Mouse (Mus musculus) heart, embryonic 14.5 days (tissue): ENCODE data around the gene Kif1b. TPM values are rescaled to one million over a fixed set of nuclear protein-coding genes. Genes with fewer than 3 reads are reported as not detected.
"Not testable (repeated sequence)": the region's sequence is repeated elsewhere in the genome, so short reads cannot be mapped to it uniquely, and the experiment has no call there.

ENCODE experiments used
- ATAC-seq: fragments of 200-750 bp; cut with Nextera tagmentation; 2 replicates; pipeline ENCODE4 v1.8.0; 2017; ENCODE audit warnings: low read depth, moderate TSS enrichment; ENCODE audit not compliant: insufficient number of reproducible peaks, insufficient read depth, low FRiP score
- H3K27ac ChIP-seq, 2 experiments: fragments of 200-500 bp in 1 of 2; fragments of 300-500 bp in 1 of 2; sonication (generic) in 1 of 2; replicated peaks in 1 of 2; 2 replicates each; pipeline ENCODE4 v1.5.1; 2012 to 2014; ENCODE audit warnings: low read depth in 2 of 2, low read length in 2 of 2, control low read depth in 1 of 2, mild to moderate bottlenecking in 1 of 2, mixed read lengths in 1 of 2; ENCODE audit not compliant: control insufficient read depth in 1 of 2, insufficient read depth in 1 of 2
- H3K27me3 ChIP-seq: fragments of 300-500 bp; sonication (generic); 2 replicates; pipeline ENCODE4 v1.6.1; 2014; ENCODE audit warnings: mild to moderate bottlenecking, low read length, control low read depth; ENCODE audit not compliant: control insufficient read depth, insufficient read depth
- H3K36me3 ChIP-seq: fragments of 300-500 bp; sonication (generic); 2 replicates; pipeline ENCODE4 v1.6.1; 2014; ENCODE audit warnings: mild to moderate bottlenecking, control low read depth, low read length, mixed read lengths; ENCODE audit not compliant: control insufficient read depth, insufficient read depth
- H3K4me1 ChIP-seq, 2 experiments: fragments of 200-500 bp in 1 of 2; fragments of 300-500 bp in 1 of 2; sonication (generic) in 1 of 2; 2 replicates each; pipeline ENCODE4 v1.6.1; 2012 to 2014; ENCODE audit warnings: low read length in 2 of 2, control low read depth in 1 of 2, mixed read lengths in 1 of 2; ENCODE audit not compliant: control insufficient read depth in 2 of 2, insufficient read depth in 2 of 2
- H3K4me2 ChIP-seq: fragments of 300-500 bp; sonication (generic); 2 replicates; pipeline ENCODE4 v1.6.1; 2014; ENCODE audit warnings: mild to moderate bottlenecking, low read length
- H3K4me3 ChIP-seq, 2 experiments: fragments of 200-500 bp in 1 of 2; fragments of 300-500 bp in 1 of 2; sonication (generic) in 1 of 2; 2 replicates each; pipeline ENCODE4 v1.5.1; 2012 to 2014; ENCODE audit warnings: low read length in 2 of 2, mild to moderate bottlenecking in 2 of 2, control low read depth in 1 of 2, low read depth in 1 of 2, moderate library complexity in 1 of 2; ENCODE audit not compliant: control insufficient read depth in 1 of 2, insufficient read depth in 1 of 2
- H3K9ac ChIP-seq: fragments of 300-500 bp; sonication (generic); 2 replicates; pipeline ENCODE4 v1.6.1; 2014; ENCODE audit warnings: mild to moderate bottlenecking, low read length
- H3K9me3 ChIP-seq: fragments of 300-500 bp; sonication (generic); 2 replicates; pipeline ENCODE4 v1.6.1; 2016; ENCODE audit warnings: low read length, control low read depth; ENCODE audit not compliant: control insufficient read depth
- WGBS: fragments of 180-500 bp; shearing (Covaris S2); extraction: QIAGEN DNeasy Blood & Tissue Kit; methylation state at CpG from one replicate; pipeline ENCODE4 v1.1.7; 2014; 5-methylcytosine and 5-hydroxymethylcytosine counted together
- polyA plus RNA-seq: library from polyadenylated mRNA; unstranded; fragments of >200 nt; fragmentation: Nextera tagmentation; extraction: Ambion mirVana; gene quantifications from 2 replicates; pipeline ENCODE4 v1.2.1, GENCODE M21; 2014

The Kif1b gene
- polyA plus RNA-seq, 1 experiment from 2014 or later = 51.9 TPM

DNA sequence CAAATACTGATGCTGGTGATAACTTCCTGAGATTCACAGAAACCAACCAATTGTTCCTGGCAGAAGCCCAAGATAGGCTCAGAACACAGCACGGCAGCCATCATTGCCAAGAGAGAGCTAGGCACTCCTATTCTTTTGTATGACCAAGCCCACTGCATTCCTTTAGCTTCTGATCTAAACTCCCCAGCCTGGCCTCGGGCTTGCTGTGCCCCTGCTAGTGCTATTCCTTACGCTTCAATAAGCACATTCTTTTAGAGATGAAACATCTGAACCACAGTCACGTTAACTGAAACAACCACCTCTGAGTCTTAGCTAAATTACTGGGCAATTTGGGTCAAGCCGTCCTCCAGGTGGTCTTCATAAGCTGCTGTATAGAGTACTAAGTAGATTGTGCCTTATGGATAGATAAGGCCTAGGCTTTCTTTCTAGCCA lies 87.4 kb downstream of the Kif1b start:
- peaks cover 72% of the 10 kb centered on the region for H3K36me3 ChIP-seq
- peaks cover 2 to 9% of the 10 kb centered on the region in 2 experiments for H3K4me1 ChIP-seq
- H3K9me3 ChIP-seq = no peaks in the 10 kb centered on the region
- no peak overlapping the region for H3K4me2 ChIP-seq
- H3K9ac ChIP-seq = no peak overlapping the region
- H3K27ac ChIP-seq = no peak overlapping the region
- 57% methylated on average over 5 of the region's 5 CpGs for WGBS
- no peak for ATAC-seq
- H3K27me3 ChIP-seq = no peaks in the 10 kb centered on the region
- no peak overlapping the region for H3K4me3 ChIP-seq

DNA sequence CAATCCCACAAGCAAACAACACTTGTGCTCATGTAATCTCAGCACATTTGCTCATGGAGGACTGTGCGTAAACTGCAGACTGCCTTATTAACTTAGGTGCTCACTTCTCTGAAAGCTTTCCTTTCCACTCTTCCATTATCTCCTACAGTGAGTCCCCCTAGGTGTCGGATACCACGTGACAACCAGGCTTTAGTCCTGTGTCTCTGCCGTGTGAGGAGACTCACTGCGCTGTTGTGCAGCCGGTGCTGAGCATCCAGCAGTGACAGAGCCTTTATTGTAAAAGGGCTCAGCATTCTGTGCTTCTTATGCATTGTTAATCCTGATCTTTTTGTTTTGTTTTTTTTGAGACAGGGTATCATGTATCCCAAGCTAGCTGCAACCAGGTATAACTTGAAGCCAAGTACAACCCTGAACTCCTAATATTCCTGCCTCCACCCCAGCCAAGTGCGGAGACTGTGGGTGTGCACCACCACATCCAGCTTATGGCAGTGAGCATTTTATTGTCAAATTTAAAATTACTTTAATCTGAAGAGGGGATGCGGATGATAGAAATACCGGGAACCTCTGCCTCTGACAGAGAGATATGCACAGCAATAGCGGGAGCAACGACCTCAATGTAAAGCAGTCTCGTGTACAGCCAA lies 88.0 kb downstream of the Kif1b start:
- Histone ChIP-seq H3K9ac (no peak overlapping the region), H3K4me2 (no peak overlapping the region), H3K27me3 (no peaks in the 10 kb centered on the region), H3K36me3 (peaks cover 73% of the 10 kb centered on the region), H3K4me1 (peaks cover 2 to 9% of the 10 kb centered on the region in 2 experiments), H3K27ac (no peak overlapping the region), H3K9me3 (no peaks in the 10 kb centered on the region), H3K4me3 (no peak overlapping the region)
- ATAC-seq = no peak
- 68% methylated on average over 12 of the region's 12 CpGs for WGBS

DNA sequence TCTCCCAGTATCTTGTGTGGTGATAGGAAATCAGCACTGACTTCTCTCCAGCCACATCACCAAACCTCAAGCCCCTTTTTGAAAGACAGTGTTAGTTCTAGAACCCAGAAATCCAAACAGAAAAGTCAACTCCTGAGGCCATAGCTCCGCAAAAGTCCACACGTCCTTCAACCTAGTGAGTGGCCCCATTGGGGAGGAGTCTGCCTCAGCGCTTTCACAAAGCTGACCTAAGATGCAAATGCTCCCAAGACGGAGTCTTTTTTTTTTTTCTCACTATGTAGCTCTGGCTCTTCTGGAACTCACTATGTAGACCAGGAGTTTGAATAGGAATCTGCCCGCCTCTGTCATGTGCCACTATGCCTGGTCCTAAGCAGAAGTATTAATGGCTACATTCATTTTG lies 89.0 kb downstream of the Kif1b start:
- Histone ChIP-seq H3K4me1 (peaks cover 2 to 9% of the 10 kb centered on the region in 2 experiments), H3K27me3 (no peaks in the 10 kb centered on the region), H3K36me3 (peaks cover 74% of the 10 kb centered on the region), H3K27ac (no peak overlapping the region), H3K9me3 (no peaks in the 10 kb centered on the region), H3K4me2 (no peak overlapping the region), H3K9ac (no peak overlapping the region), H3K4me3 (no peak overlapping the region)
- 87% methylated on average over 5 of the region's 5 CpGs for WGBS
- ATAC-seq = no peak

GRCm38 (mm10) chr4:149215982-149216381 lies 91.5 kb downstream of the Kif1b start:
- H3K27me3 ChIP-seq = no peaks in the 10 kb centered on the region
- peaks cover 74% of the 10 kb centered on the region for H3K36me3 ChIP-seq
- H3K4me1 ChIP-seq = peaks cover 2 to 9% of the 10 kb centered on the region in 2 experiments
- H3K9me3 ChIP-seq = no peaks in the 10 kb centered on the region
- H3K9ac ChIP-seq = no peak overlapping the region
- 91% methylated on average over 9 of the region's 9 CpGs for WGBS
- ATAC-seq = no peak
- no peak overlapping the region for H3K4me2 ChIP-seq
- H3K4me3 ChIP-seq = no peak overlapping the region
- no peak overlapping the region for H3K27ac ChIP-seq

DNA sequence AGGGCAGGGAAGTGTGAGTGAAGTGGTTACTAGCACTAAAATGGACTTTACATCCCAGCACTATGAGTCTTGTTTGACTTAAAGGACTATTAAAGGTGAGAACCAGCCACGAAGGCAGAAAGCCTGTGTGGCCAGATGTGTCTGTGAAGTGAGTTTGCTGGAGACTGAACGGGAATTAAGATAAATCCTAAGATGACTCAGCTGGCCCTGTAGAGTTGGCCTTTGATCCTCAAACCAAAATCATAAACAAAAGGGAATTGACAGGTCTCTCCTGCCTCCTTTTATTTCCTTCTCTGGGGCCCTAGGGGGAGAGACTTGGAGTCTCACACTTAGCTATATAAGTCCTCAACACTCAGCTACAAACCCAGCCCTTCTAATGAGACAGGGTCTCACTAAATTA lies 92.1 kb downstream of the Kif1b start:
- Histone ChIP-seq H3K27ac (no peak overlapping the region), H3K4me1 (peaks cover under 1 to 9% of the 10 kb centered on the region in 2 experiments), H3K9me3 (no peaks in the 10 kb centered on the region), H3K4me2 (no peak overlapping the region), H3K27me3 (no peaks in the 10 kb centered on the region), H3K4me3 (no peak overlapping the region), H3K9ac (no peak overlapping the region), H3K36me3 (peaks cover 74% of the 10 kb centered on the region)
- ATAC-seq = no peak
- WGBS = 65% methylated on average over 2 of the region's 2 CpGs

DNA sequence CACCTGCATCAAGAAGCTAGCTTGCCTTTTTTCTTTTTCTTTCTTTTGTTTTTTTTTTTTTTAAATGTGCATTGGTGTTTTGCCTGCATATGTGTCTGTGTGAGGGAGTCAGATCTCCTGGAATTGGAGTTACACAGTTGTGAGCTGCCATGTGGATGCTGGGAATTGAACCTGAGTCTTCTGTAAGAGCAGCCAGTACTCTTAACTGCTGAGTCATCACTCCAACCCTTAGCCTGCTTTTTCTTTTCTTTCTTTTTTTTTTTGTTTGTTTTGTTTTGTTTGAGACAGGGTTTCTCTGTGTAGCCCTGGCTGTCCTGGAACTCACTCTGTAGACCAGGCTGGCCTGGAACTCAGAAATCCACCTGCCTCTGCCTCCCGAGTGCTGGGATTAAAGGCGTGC lies 93.0 kb downstream of the Kif1b start:
- H3K27me3 ChIP-seq, ATAC-seq, H3K4me2 ChIP-seq, H3K27ac ChIP-seq, H3K9ac ChIP-seq, H3K9me3 ChIP-seq, H3K4me3 ChIP-seq, H3K4me1 ChIP-seq: not testable (repeated sequence)
- H3K36me3 ChIP-seq = peaks cover 73% of the 10 kb centered on the region
- WGBS = 93% methylated on average over 2 of the region's 2 CpGs

- H3K27ac ChIP-seq = no peak overlapping the region
- no peak overlapping the region for H3K4me2 ChIP-seq
- H3K9ac ChIP-seq = no peak overlapping the region
- H3K27me3 ChIP-seq = no peaks in the 10 kb centered on the region
- 90% methylated on average over 9 of the region's 9 CpGs for WGBS
- ATAC-seq = no peak
- no peaks in the 10 kb centered on the region for H3K9me3 ChIP-seq
- H3K4me1 ChIP-seq = no peaks in the 10 kb centered on the region
- H3K36me3 ChIP-seq = peaks cover 75% of the 10 kb centered on the region
- no peak overlapping the region for H3K4me3 ChIP-seq
Observed at GRCm38 (mm10) chr4:149213466-149213865, 94.0 kb downstream of the Kif1b start.

- H3K4me3 ChIP-seq, H3K9ac ChIP-seq, H3K9me3 ChIP-seq, H3K27me3 ChIP-seq, H3K4me1 ChIP-seq, ATAC-seq, H3K27ac ChIP-seq, H3K4me2 ChIP-seq: not testable (repeated sequence)
- WGBS = 93% methylated on average over 6 of the region's 6 CpGs
- peaks cover 82% of the 10 kb centered on the region for H3K36me3 ChIP-seq
Observed at GRCm38 (mm10) chr4:149211441-149211840, 96.1 kb downstream of the Kif1b start.
